Mouse (Mus musculus) adrenal gland, postnatal 10 days (tissue): ENCODE results near the gene Trnp1. TPM values are rescaled to one million over a fixed set of nuclear protein-coding genes. Genes with fewer than 3 reads are reported as not detected.
"Not testable (repeated sequence)": the region's sequence is repeated elsewhere in the genome, so short reads cannot be mapped to it uniquely, and the experiment has no call there.

Experiments used
- DNase-seq: peaks from one replicate; pipeline ENCODE4 v3.0.0; 2021; ENCODE audit warnings: mixed read lengths
- long read RNA-seq, 2 experiments: library from polyadenylated mRNA; stranded (forward); transcript quantifications; one replicate each; pipeline ENCODE4 v2.0.0; 2021
- total RNA-seq, 2 experiments: library from RNA; stranded (reverse); gene quantifications; 2 replicates each; pipeline ENCODE4 v1.2.3; 2021

Trnp1 gene
- total RNA-seq, result 1 to 10 TPM; 6.2 to 9.3 TPM
- long read RNA-seq, experiment 1, transcript Trnp1-202 (2 exons, 1,654 nt), result major isoform, 13 of 16 reads
- long read RNA-seq, experiment 1, partial matches to known transcripts, result 2 of 16 reads
- long read RNA-seq, experiment 1, other reads (novel, unspliced or antisense), result 1 of 16 reads
- long read RNA-seq, experiment 2, transcript Trnp1-202 (2 exons, 1,654 nt), result major isoform, 11 of 13 reads
- long read RNA-seq, experiment 2, partial matches to known transcripts, result 0 of 13 reads
- long read RNA-seq, experiment 2, other reads (novel, unspliced or antisense), result 2 of 13 reads

DNA sequence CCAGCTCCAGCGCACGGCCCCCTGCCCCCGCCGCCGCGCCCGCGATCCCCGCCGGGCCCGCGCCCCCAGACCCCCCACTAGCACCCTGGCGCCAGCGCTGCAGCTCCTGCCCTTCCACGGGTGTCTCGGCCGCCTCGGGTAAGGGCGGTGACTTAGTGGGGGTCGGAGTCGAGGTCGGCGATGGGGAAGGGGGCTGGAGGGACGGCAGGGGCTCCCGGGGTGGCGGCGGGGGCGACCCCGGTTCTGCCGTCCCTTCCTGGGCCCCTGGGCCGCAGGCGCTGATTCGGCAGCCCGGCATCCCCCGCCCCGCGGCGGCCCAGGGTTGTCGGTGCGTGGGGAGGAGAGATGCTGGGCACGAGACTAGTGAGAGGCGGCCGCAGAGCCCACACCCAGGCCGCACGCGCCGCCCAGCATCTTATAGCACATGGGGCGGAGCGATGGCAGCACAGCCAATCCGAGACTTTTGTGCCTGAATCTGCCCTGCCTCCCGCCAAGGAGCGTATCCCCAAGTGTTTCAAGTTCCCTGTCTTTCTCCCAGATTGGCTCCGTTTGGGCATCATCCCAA, at the start of gene Trnp1:
Trnp1 (minus strand) TSS at position 391 of the 565 bp plus-strand sequence.
- DNase-seq, result peak; percentile 75

DNA sequence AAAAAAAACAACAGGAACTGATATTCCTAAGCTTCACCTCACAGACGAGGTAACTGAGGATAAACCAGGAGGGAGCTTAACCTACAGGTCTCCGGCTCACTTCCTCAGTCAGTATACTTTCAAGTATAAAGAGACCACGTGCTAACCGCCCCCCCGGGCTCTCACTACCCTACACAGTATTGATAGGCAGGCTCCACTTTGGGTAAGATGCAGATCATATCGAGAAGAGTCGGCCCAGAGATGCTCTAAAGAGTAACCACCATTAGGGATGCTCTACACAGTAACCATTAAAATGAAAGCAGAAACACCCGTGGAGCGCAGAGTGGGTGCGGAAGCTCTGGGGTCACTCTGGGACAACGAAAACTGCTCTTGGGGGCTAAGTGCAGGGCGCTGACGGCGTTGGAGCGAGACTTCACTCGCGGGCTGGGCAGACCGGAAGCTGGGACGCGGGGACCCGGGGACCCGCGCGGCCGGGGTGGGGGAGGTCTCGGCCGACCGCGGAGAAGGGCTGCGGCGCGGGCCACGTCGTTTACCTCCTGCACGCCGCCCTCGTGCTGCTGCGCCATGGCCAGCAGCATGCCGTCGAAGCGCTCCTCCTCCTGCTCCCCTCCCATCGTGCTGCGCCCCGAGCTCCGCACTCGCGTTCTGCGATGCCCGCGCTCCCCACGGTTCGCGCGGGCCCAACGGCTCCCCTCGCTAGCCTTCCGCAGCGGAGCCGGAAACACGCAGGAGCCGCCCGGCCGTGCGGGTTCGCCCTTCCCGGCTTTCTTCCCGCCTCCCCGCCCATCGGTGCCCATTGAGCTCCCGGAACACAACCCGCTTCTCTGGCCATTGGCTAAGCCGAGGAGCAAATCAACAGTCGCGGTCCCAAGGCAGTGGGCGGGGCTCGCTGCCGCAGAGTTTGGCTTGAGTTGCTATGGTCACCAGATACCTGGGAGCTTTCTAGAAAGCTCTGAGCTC, 47.2 kb upstream of the Trnp1 start, which contains the start of gene Nudc:
Nudc (minus strand) TSS at position 725 of the 960 bp plus-strand sequence.
- DNase-seq, result peak; percentile 97

DNA sequence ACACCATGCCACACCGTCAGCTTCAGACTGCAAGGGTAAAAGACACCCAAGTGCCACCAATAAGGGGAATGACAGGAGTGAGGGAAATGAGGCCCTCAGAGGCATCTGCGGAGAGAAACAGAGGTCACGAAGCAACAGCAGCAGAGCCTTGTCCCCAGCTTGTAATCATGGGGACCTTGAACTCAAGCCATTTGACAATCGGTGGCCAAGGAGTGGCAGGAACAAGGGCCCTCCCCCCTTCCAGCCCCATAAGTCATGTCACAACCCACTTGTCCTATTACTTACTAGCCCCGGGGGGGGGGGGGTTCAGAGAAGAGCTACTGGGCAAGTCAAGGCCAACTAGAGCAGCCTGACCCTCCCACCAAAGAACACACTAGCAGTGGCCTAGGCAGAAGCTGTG, 38.3 kb upstream of the Trnp1 start:
- peak; percentile 63 for DNase-seq

DNA sequence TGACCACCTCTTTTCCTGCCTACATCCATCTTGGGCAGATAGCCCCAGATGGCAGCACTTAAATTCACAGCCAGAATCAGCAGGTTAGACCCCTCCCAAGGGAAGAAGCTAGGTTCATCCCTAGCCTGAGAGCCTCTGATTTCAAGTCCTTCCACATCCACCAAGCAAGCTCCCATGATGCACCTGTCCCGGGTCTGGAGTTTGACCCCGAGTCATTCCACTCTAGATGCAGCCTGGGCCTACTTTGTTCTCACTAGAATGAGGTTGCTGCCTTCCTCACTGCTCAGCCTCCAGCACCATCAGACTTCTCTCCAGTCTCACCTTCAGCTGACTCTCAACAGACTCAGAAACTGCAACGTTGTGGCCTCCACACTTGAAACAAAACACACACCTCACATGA, 37.7 kb upstream of the Trnp1 start:
- no peak for DNase-seq

DNA sequence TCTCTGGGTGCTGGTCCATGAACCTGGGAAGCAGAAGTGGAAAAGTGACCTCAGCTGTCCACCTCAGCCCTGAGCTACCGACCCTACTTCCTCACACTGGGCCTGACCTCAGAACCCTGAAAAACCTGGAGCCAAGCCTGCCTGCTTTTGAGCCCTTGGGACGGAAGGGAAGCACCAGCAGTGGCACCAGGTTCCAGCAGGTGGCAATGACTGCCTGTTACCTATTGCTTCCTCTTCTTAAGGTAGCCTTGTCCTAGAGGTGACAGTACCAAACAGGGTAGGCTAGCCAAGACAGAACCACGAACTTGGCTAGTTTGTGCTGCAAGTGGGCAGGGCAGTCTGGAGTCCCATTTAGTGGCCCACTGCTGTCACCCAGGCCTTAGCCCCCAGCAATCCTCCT, 34.4 kb upstream of the Trnp1 start:
- DNase-seq, result no peak

DNA sequence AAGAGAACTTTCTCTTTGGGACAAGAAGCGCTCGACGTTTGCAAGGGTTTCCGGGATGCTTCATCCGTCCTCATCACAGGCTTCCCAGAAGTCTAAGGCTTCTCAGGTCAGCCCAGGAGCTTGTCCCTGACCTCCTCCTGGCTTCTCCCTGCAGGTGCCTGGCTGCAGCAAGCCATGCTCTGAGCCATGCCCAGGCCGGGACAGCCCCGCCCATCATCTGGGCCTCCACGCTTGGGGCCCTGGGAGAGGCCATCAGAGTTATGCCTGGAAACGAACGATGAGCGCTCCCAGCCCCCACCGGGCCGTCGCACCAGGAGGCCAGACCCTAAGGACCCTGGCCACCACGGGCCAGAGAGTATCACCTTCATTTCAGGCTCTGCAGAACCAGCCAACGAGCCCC, 29.4 kb upstream of the Trnp1 start:
- no peak for DNase-seq

DNA sequence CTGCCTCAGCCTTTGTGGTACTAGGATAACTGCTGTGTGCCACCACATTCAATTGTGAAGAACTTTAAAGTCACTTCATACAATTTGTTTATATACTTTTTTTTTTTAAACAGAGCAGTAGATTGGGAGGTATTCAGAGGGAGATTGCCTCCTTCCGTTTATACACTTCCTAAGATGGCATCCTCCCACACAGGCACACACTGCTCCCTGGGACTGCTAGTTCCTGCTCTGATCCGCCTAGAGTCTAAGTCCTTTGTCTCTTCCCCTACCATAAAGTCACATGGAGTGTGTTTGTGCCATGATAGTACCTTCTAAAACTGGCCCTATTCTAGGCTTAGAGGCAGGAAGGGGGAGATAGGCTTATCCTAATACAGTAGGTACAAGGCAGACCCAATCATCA, 23.2 kb upstream of the Trnp1 start:
- DNase-seq, result no peak

DNA sequence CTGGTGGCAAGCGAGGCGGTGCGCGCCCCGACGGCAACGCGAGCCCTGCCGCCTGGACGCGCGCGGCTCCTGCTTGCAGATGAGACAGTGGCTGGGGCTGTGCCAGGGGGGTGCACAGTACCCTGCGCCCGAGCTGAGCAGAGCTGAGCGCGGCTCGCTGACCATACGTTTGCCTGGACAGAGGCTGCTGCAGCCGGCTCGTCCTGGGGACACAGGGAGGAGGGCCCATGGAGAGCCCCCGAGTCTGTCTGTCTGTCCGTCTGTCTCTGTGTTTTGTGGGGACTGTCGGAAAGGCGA, 21.0 kb upstream of the Trnp1 start:
- DNase-seq, result peak; percentile 53

DNA sequence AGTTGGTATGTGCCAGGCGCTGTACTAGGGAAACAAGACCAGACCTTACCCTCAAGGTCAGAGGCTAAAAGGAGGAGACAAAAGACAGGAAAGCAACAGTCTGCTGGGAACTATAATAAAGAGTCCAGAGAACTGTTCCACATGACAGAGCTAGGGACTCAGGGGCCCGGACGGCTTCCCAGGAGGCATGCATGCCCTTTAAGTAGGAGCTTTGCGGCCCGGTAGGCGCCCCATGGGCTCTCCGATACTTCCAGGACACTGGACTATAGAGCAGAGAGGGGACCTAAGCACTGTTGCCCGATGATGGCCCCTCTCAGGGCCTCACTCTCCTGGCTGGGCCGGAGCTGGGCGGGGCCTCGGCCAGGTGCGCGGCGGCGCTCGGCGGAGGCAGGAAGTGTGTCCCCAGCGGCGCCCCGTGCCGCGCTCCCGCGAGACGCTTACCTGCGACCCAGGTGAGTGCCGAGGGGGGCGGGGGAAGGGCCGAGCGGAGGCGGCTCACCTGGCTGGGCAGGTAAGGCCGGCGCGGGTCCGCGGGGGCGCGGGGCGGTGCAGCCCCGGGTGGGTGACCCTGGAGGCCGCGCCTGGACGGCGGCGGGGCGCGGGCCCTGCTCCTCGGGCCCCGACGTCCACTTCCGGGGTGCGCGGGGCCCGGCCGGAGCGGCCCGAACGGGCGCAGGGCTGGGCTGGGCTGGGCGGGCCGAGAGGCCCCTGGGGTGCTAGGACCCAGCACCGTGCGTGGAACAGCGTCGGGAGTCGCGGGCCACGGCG, 20.4 kb upstream of the Trnp1 start, which contains the start of gene Kdf1:
Kdf1 (plus strand) TSS at position 363 of the 768 bp plus-strand sequence.
- peak; percentile 21 for DNase-seq

DNA sequence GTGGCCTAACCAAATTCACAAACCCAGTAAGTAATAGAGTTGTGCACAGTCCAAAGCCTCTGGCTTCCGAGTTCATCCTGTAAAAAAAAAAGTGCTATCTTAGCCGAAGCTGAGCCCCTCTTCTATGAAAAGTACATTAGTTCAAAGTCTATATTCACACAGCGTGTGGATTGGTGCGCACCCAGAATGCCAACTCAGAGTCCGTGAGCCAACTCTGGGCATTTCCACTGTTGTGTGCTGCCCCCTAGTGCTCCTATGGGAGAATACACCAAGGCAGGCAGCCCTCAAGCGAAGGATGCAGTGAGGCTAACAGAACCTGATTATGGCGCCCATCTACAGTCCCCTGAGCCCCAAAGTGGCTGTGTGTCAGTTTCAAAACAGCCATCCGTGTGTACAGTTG, 14.6 kb upstream of the Trnp1 start:
- DNase-seq, result peak; percentile 84

DNA sequence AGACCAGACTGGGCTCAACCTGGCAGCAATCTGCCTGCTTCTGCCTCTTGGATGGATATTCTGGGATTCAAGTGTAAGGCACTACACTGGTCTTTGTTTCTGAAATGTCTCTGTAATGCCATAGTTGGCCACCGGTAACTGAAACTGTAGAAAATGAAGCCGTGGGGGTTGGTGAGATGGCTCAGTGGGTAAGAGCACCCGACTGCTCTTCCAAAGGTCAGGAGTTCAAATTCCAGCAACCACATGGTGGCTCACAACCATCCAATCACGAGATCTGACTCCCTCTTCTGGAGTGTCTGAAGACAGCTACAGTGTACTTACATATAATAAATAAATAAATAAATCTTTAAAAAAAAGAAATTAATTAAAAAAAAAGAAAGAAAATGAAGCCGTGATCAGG, 14.2 kb upstream of the Trnp1 start:
- DNase-seq, result not testable (repeated sequence)

DNA sequence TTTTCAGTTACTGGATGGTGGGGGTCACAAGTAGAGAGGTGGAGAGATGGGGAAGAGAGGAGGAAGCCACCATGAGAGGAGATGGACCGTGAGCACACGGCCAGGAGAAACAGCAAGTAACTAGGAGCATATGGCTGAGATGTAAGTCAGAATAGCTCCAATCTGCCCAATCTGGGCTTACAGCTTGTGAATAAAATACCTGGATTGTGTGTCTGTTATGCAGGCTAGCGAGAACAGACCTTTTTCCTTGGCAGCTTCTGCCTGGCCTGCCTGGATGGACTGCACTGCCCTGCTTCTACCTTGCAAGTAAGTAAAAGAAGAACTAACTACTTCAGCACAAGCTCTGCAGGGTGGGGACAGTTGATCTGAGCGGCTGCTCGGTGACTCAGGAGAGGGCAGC, 12.7 kb upstream of the Trnp1 start:
- no peak for DNase-seq

DNA sequence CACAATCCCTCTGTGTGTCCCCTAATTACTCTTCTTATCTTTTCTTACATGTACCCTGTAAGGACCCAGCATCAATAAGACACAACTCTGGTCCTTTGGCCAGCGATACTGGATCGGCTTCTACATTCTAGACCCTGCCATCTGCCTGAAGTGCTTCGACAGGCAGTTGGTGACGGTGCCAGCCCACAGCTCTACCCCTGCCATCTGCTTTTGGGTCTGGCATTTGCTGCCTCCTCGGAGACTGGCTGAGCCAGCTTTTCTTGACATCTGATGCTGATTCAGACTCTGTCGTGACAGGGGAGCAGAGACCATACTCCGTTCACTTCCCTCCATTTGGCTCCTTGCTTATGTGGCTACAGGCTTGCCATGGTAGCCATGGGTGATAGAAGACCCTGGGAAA, 10.6 kb upstream of the Trnp1 start:
- no peak for DNase-seq

DNA sequence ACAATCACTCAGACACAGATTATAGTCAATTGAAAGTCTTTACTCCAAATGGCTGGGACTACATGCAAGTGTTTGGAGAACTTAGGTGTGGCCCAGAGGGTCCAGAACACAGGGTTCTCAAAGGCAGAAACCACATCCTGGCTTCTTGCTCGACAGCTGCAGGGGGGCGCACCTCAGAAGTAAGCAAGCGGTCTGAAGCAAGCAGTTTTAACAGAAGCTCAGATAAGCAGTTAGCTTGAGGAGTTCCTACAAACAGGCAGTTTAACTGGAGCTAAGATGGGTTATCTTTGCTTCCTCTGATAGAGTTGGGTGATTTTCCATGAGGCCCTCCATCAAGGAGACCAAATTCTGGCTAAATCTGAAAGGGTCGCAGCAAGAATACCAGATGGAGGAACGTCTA, 8.2 kb upstream of the Trnp1 start:
- no peak for DNase-seq

DNA sequence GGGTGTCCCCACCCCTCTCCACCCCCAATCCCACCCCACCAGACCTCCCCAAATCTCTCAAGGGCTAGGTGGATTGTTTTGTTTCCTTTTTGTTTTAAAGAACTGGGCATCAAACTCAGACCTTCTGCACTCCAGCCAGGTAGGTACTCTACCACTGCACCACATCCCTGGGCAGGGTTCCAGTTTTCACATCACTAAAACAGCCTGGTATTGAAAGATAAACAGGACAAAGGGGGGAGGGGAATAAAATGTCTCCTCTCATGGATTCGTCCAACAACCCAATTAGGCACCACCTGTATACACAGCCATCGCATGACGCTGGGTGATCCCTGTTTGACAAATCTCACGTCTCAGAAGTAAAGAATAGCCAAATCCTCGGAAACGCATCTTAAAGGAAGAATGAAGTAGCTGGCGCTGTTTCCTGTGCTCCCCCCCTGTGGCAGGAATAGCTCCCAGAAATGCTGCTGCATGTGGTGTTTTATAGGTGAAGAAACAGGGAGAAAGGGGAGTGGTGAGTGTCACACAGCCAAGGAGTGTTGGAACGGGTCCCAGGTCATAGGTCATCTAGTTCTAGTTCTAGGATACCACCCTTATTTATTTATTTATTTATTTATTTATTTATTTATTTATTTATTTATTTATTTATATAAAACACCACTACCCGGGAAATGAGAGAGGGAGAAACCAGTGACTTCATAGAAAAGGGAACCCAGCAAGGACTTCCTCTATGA, 6.6 kb upstream of the Trnp1 start:
- no peak for DNase-seq

DNA sequence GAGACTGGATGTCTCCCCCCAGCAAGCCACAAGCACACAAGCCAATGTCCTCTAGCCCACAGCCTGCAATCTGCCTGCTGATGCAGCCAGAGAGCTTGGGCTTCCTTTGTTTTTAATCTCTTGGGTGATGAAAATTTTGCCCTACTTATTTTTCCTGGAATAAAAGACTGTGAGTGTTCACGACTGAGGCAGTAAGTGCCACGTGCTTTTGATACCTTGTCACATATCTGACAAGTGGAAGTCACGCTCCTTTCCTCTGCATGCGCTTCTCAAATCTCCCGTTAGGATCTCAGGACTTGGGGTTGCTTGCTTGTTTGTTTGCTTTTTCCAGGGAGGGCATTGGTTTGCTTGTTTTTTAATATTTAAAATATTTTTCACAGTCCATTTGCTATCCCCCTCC, 6.0 kb upstream of the Trnp1 start:
- DNase-seq, result no peak

DNA sequence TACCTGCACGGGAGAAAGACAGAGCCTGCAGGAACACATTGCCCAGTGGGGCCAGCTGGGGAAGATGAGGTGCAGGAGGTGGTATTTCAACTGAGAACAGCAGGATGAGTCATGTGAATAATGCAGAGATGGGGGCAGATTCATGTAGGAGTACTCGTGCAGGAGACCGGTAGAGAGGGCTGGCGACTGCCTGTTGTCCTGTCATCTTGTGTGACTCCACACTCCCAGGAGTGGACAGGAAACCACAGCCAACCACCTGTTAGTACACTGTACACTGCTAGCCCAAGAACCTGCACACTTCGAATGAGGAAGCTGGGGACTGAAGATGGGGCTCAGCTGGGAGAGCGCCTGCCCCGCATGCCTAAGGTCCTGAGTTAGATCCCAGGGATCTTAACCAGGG, 3.2 kb upstream of the Trnp1 start:
- no peak for DNase-seq

DNA sequence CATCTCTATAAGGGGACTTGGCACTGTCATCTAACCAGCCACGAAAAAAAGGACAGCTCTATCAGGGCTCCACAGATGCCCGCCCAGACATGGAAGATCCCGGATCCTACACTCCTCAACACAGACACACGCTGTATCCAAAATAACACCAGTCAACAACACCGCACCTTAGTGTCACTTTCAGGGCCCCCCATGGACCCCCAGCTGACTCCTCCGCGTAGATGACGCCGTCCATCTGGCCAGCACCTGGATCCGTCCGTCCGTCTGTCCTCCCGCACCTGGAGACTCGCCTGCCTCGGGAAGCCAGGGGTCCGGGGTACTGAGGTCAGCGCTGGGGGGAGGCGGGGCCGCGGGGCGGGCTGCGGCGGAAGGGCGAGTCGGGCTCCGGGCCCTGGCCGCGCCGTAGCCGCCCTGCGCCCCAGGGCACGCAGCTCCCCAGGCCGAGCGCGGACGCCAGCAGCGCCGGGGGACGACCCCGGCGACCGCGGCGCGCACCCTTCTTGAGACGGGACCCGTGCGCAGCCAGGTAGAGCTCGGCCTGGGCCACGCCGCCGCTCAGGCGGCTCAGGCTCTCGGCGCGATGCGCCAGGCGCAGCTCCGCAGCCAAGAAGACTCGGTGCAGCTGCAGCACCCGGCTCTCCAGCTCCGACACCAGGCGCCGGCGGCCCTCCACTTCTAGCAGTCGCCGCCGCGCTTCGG, 740 bp downstream of the Trnp1 start:
- DNase-seq, result peak; percentile 43

DNA sequence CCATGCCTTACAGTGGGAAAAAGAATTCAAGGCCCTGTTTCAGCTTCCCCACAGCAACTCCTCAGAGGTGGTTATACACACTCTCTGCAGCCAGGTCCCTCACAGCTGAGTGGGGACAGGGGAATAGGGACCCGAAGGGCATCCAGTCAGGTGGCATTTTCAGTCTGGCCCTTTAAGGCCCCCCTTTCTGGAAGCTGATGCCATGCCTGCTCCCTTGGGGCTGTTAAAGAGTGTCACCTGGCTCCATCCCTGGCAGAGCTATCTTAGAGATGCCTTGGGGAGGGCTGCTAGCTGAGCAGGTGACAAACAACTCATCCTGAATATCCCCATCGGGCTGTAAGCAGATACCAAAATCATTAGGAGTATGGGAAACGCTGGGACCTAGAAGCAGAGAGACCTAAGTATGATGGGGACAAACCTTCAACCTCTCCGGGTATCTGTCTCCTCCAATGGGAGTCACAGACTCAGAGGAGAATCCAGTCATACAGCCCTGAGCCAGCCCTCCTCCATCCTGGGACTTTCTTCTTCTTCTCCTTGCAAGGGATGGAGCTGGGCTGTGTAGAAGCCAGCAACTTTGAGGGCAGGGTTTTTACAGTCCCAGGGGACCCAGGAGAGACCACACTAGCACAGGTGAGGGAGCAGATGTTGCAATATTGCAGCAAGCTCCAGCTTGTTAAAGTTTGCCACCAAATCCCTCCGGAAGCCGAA, 1.5 kb downstream of the Trnp1 start:
- DNase-seq, result no peak

DNA sequence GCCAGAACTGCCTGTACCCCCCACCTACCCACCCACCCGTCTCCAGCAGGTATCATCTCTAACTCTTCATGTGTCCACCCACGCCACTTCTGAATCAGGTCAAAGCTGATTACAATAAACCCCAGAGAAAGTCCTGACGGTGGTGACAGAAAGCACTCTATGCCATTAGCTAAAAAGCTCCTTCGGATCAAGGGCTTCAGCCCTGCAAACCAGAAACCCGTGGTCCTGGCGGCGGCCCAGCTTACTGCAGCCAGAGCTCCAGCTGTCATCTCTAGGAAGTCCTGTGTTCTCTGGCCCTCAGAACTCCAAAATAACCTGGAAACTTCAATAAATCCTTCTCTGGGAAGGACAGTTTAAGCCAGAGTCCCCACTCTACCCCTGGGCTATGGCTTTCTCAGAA, 2.6 kb downstream of the Trnp1 start:
- peak; percentile 56 for DNase-seq
